Mouse (Mus musculus) CH12.LX (cell line): ENCODE measurements at regions not wholly inside any gene's neighbourhood (a gene's known extent, or its start where the extent isn't known, plus 50 kb on each side); places are given as distances from the start of the nearest gene placed in this dataset.

Experiments used
- DNase-seq: peaks from one replicate; pipeline ENCODE4 v3.0.0-alpha.2; 2013; ENCODE audit errors: extremely low read depth
- H3K27ac ChIP-seq: 2 replicates; pipeline ENCODE4 v1.5.1; 2012; ENCODE audit warnings: low read depth, mild to moderate bottlenecking, control low read depth, moderate library complexity; ENCODE audit not compliant: insufficient read depth
- H3K27me3 ChIP-seq: replicated peaks from 2 replicates; pipeline ENCODE3; 2012; ENCODE audit warnings: inconsistent platforms
- H3K36me3 ChIP-seq, 2 experiments: replicated peaks in 1 of 2; 2 replicates each; pipeline versions ENCODE3 to v1.6.1; 2012; ENCODE audit warnings: inconsistent platforms in 1 of 2, low read length in 1 of 2, mild to moderate bottlenecking in 1 of 2, mixed read lengths in 1 of 2, moderate library complexity in 1 of 2; ENCODE audit not compliant: control insufficient read depth in 1 of 2, insufficient read depth in 1 of 2
- H3K4me1 ChIP-seq, 2 experiments: 2 replicates each; pipeline ENCODE4 v1.6.1; 2012; ENCODE audit warnings: inconsistent platforms in 1 of 2, moderate library complexity in 1 of 2; ENCODE audit not compliant: insufficient read depth in 2 of 2, control insufficient read depth in 1 of 2
- H3K4me2 ChIP-seq: 2 replicates; pipeline ENCODE4 v1.6.1; 2012; ENCODE audit warnings: low read depth, mild to moderate bottlenecking, control low read depth; ENCODE audit not compliant: poor library complexity, insufficient read depth, severe bottlenecking
- H3K4me3 ChIP-seq, 3 experiments: fragments of 150-350 bp in 1 of 3; sonication (generic) in 1 of 3; replicated peaks in 1 of 3; 2 replicates each; pipeline versions ENCODE3 to v1.5.1; 2011 to 2012; ENCODE audit warnings: low read depth in 2 of 3, low read length in 2 of 3, mild to moderate bottlenecking in 2 of 3, moderate library complexity in 2 of 3, control low read depth in 1 of 3, improper control_type of control experiment in 1 of 3, inconsistent platforms in 1 of 3, mixed read lengths in 1 of 3; ENCODE audit not compliant: poor library complexity in 1 of 3
- H3K79me2 ChIP-seq: replicated peaks from 2 replicates; pipeline ENCODE4 v1.6.1; 2012; ENCODE audit warnings: mild to moderate bottlenecking, moderate library complexity; ENCODE audit not compliant: control insufficient read depth, poor library complexity, insufficient read depth, severe bottlenecking; ENCODE audit errors: extremely low read depth
- H3K9ac ChIP-seq: 2 replicates; pipeline ENCODE4 v1.6.1; 2012; ENCODE audit warnings: low read depth, mild to moderate bottlenecking, control low read depth, moderate library complexity; ENCODE audit not compliant: insufficient read depth
- H3K9me3 ChIP-seq: replicated peaks from 2 replicates; pipeline ENCODE3; 2012; ENCODE audit warnings: low read length, inconsistent platforms, mixed read lengths
- BHLHE40 ChIP-seq: IDR thresholded peaks from 2 replicates; pipeline ENCODE4 v1.6.1; 2011; ENCODE audit warnings: mild to moderate bottlenecking, low read depth, low read length, improper control_type of control experiment
- CHD2 ChIP-seq: IDR thresholded peaks from 2 replicates; pipeline ENCODE4 v1.6.1; 2011; ENCODE audit warnings: low read length, improper control_type of control experiment
- E2F4 ChIP-seq: IDR thresholded peaks from 2 replicates; pipeline ENCODE4 v1.6.1; 2011; ENCODE audit warnings: low read depth, low read length, improper control_type of control experiment; ENCODE audit not compliant: insufficient replicate concordance
- ELF1 ChIP-seq: IDR thresholded peaks from 2 replicates; pipeline ENCODE4 v1.6.1; 2014; ENCODE audit warnings: low read depth, mild to moderate bottlenecking, inconsistent platforms, low read length, improper control_type of control experiment
- EP300 ChIP-seq: IDR thresholded peaks from 2 replicates; pipeline ENCODE4 v1.6.1; 2011; ENCODE audit warnings: low read length, improper control_type of control experiment
- ETS1 ChIP-seq: conservative IDR thresholded peaks from 2 replicates; pipeline ENCODE4 v1.6.1; 2012; ENCODE audit warnings: low read depth, mild to moderate bottlenecking, inconsistent platforms, low read length, improper control_type of control experiment, moderate library complexity
- JUN ChIP-seq: IDR thresholded peaks from 2 replicates; pipeline ENCODE4 v1.6.1; 2011; ENCODE audit warnings: low read depth, mild to moderate bottlenecking, low read length, improper control_type of control experiment, moderate library complexity; ENCODE audit not compliant: insufficient read depth
- MAFK ChIP-seq: IDR thresholded peaks from 2 replicates; pipeline ENCODE4 v1.6.1; 2011; ENCODE audit warnings: low read length, improper control_type of control experiment; ENCODE audit not compliant: insufficient replicate concordance
- MAX ChIP-seq: IDR thresholded peaks from 2 replicates; pipeline ENCODE4 v1.6.1; 2011; ENCODE audit warnings: low read length, improper control_type of control experiment
- MAZ ChIP-seq: IDR thresholded peaks from 2 replicates; pipeline ENCODE4 v1.6.1; 2012; ENCODE audit warnings: low read depth, mild to moderate bottlenecking, inconsistent platforms, low read length, improper control_type of control experiment, moderate library complexity
- PAX5 ChIP-seq: IDR thresholded peaks from 2 replicates; pipeline ENCODE4 v1.6.1; 2012; ENCODE audit warnings: low read length, inconsistent platforms, mixed read lengths
- POLR2A ChIP-seq: IDR thresholded peaks from 2 replicates; pipeline ENCODE4 v1.6.1; 2011; ENCODE audit warnings: low read depth, mild to moderate bottlenecking, improper control_type of control experiment, low read length
- RAD21 ChIP-seq: IDR thresholded peaks from 2 replicates; pipeline ENCODE4 v1.6.1; 2011; ENCODE audit warnings: low read depth, mild to moderate bottlenecking, low read length, improper control_type of control experiment, moderate library complexity
- SMC3 ChIP-seq: IDR thresholded peaks from 2 replicates; pipeline ENCODE4 v1.6.1; 2011; ENCODE audit warnings: low read depth, low read length, improper control_type of control experiment
- TBP ChIP-seq: conservative IDR thresholded peaks from 2 replicates; pipeline ENCODE4 v1.6.1; 2011; ENCODE audit warnings: low read depth, low read length, improper control_type of control experiment
- dilution Hi-C: fragments of 300-500 bp; cut with MboI; formaldehyde crosslinking; loops from 2 replicates; pipeline ENCODE4 v1.14.3; 2020; ENCODE audit warnings: low sequenced_read_pairs; ENCODE audit not compliant: extremely low pct_unique_long_range_greater_than_20kb, extremely low pct_ligation_motif_present
- in situ Hi-C: fragments of 300-500 bp; cut with MboI; formaldehyde crosslinking; loops from 3 replicates; pipeline ENCODE4 v1.14.3; 2019; ENCODE audit warnings: low sequenced_read_pairs, low pct_ligation_motif_present, low pct_unique_long_range_greater_than_20kb, mixed read lengths

DNA sequence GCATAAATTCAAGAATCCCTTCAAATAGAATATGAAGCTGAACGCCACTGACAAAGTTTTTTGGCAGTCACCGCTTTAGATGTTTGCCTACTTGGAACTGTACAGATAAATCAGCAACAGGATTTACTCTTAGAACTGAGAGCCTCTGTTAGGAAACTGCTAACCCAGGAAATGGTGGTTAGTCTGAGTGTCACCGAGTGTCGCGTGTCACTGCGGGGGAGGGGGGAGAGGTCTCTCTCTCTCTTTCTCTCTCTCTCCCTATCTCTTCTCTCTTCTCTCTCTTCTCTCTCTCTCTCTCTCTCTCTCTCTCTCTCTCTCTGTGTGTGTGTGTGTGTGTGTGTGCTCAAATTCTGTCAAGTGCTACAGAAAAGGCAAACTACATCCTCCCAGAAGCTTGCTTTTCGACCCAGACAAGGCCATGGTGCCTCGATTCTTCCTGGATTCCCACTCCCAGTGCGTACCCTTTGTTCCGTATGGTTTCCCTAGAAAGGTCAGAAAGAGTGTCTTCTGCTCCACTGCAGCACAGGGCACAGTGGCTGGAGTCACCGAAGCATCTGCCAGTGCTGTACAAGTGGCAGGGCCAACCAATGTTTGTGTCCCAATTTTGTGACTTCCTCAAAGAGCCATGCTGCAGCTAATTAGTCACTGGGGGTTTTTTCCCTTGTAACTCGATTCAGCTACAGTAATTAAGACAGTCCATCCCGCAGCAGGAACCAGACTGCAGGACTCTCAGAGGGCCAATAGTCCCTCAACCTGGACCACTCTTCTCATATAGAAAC lies 87.0 kb downstream of the Cog6 start:
- DNase-seq, result peak; percentile 62
- H3K79me2 ChIP-seq, result no peaks in the 10 kb centered on the region
- in situ Hi-C loops, result no loop called here
- H3K36me3 ChIP-seq, result no peaks in the 10 kb centered on the region
- H3K27me3 ChIP-seq, result no peaks in the 10 kb centered on the region
- H3K4me3 ChIP-seq, result no peak overlapping the region
- dilution Hi-C loops, result no loop called here
- no peak overlapping the region for H3K9ac ChIP-seq
- H3K4me1 ChIP-seq, result peaks cover 4 to 19% of the 10 kb centered on the region in 2 experiments
- H3K4me2 ChIP-seq, result no peak overlapping the region
- no peak overlapping the region for H3K27ac ChIP-seq
- no peaks in the 10 kb centered on the region for H3K9me3 ChIP-seq
- TF ChIP-seq ELF1 (0 out of 2 replicates have a peak, but pooled peaks have one; percentile 13), BHLHE40 (no peak)

- H3K4me1 ChIP-seq, result peaks cover 8 to 35% of the 10 kb centered on the region in 2 experiments
- no peak overlapping the region for H3K4me3 ChIP-seq
- H3K4me2 ChIP-seq, result no peak overlapping the region
- no peak overlapping the region for H3K27ac ChIP-seq
- in situ Hi-C loops (no loop called here), dilution Hi-C loops (no loop called here)
- no peaks in the 10 kb centered on the region for H3K27me3 ChIP-seq
- no peak for DNase-seq
- H3K36me3 ChIP-seq, result no peaks in the 10 kb centered on the region
- H3K9me3 ChIP-seq, result no peaks in the 10 kb centered on the region
- TF ChIP-seq E2F4 (no peak), TBP (no peak), ETS1 (no peak), MAFK (no peak), CHD2 (no peak), RAD21 (no peak), JUN (no peak), PAX5 (no peak), EP300 (no peak)
- no peak overlapping the region for H3K9ac ChIP-seq
- no peaks in the 10 kb centered on the region for H3K79me2 ChIP-seq
Observed at GRCm38 (mm10) chr3:52927361-52927841, 89.6 kb downstream of the Cog6 start.

- no peaks in the 10 kb centered on the region for H3K27me3 ChIP-seq
- peaks cover 8 to 35% of the 10 kb centered on the region in 2 experiments for H3K4me1 ChIP-seq
- no peak overlapping the region for H3K4me3 ChIP-seq
- dilution Hi-C loops (no loop called here), in situ Hi-C loops (no loop called here)
- H3K36me3 ChIP-seq, result no peaks in the 10 kb centered on the region
- H3K27ac ChIP-seq, result no peak overlapping the region
- no peaks in the 10 kb centered on the region for H3K9me3 ChIP-seq
- H3K4me2 ChIP-seq, result no peak overlapping the region
- no peak overlapping the region for H3K9ac ChIP-seq
- no peaks in the 10 kb centered on the region for H3K79me2 ChIP-seq
- TF ChIP-seq E2F4 (no peak), MAZ (no peak), BHLHE40 (no peak), SMC3 (no peak), POLR2A (no peak), MAX (no peak)
- DNase-seq, result no peak
Observed at GRCm38 (mm10) chr3:52926549-52926948, 90.5 kb downstream of the Cog6 start.
